Mouse (Mus musculus) limb, embryonic 15.5 days (tissue): ENCODE measurements around the gene Pcdh7. TPM values are rescaled to one million over a fixed set of nuclear protein-coding genes. Genes with fewer than 3 reads are reported as not detected.

Experiments
- ATAC-seq: fragments of 200-750 bp; cut with Nextera tagmentation; 2 replicates; pipeline ENCODE4 v1.8.0; 2017; ENCODE audit warnings: low read depth, moderate TSS enrichment; ENCODE audit not compliant: insufficient number of reproducible peaks, low FRiP score, low TSS enrichment
- H3K27ac ChIP-seq: fragments of 300-500 bp; sonication (generic); 2 replicates; pipeline ENCODE4 v1.5.1; 2015; ENCODE audit warnings: moderate library complexity, mild to moderate bottlenecking, inconsistent platforms
- H3K27me3 ChIP-seq: fragments of 300-500 bp; sonication (generic); 2 replicates; pipeline ENCODE4 v1.6.1; 2015; ENCODE audit warnings: inconsistent platforms
- H3K36me3 ChIP-seq: fragments of 300-500 bp; sonication (generic); 2 replicates; pipeline ENCODE4 v1.6.1; 2015; ENCODE audit warnings: inconsistent platforms
- H3K4me1 ChIP-seq: fragments of 300-500 bp; sonication (generic); 2 replicates; pipeline ENCODE4 v1.6.1; 2015; ENCODE audit warnings: inconsistent platforms
- H3K4me2 ChIP-seq: fragments of 300-500 bp; sonication (generic); 2 replicates; pipeline ENCODE4 v1.6.1; 2015; ENCODE audit warnings: mild to moderate bottlenecking, inconsistent platforms
- H3K4me3 ChIP-seq: fragments of 300-500 bp; sonication (generic); 2 replicates; pipeline ENCODE4 v1.5.1; 2015; ENCODE audit warnings: mild to moderate bottlenecking, inconsistent platforms
- H3K9ac ChIP-seq: fragments of 300-500 bp; sonication (generic); 2 replicates; pipeline ENCODE4 v1.6.1; 2015; ENCODE audit warnings: inconsistent platforms
- H3K9me3 ChIP-seq: fragments of 300-500 bp; sonication (generic); 2 replicates; pipeline ENCODE4 v1.6.1; 2016; ENCODE audit warnings: inconsistent platforms
- WGBS: fragments of 180-500 bp; shearing (Covaris S2); methylation state at CpG from one replicate; pipeline ENCODE4 v1.1.7; 2015; 5-methylcytosine and 5-hydroxymethylcytosine counted together
- polyA plus RNA-seq: library from polyadenylated mRNA; unstranded; fragments of >200 nt; fragmentation: Nextera tagmentation; extraction: Ambion mirVana; gene quantifications from 2 replicates; pipeline ENCODE4 v1.2.1, GENCODE M21; 2015

Pcdh7 gene
- polyA plus RNA-seq, 1 experiment from 2014 or later = 8.9 TPM

DNA sequence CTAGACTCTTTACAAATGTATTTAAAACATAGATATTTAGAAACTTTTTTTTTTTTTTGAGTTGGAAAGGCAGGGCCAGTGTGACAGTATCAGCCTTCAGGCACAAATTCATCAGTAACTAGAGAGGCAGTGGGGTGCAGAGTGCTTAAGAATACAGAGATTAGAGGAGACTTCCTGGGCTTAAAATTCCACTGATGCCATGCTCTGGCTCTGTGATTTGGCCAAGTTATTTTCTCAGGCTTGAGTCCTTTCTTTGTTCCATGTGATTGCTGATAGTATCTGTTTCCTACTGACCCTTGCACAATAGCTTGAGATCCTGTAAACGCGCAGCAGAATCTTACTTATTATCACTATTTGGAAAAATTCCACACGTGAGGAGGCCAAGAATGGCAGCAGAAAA lies 60.3 kb downstream of the Pcdh7 start:
- no peaks in the 10 kb centered on the region for H3K9me3 ChIP-seq
- H3K4me2 ChIP-seq = no peak overlapping the region
- H3K27ac ChIP-seq = no peak overlapping the region
- H3K36me3 ChIP-seq = no peaks in the 10 kb centered on the region
- 61% methylated on average over 3 of the region's 3 CpGs for whole genome bisulfite sequencing
- no peaks in the 10 kb centered on the region for H3K27me3 ChIP-seq
- no peak overlapping the region for H3K4me3 ChIP-seq
- no peak for ATAC-seq
- H3K9ac ChIP-seq = no peak overlapping the region
- H3K4me1 ChIP-seq = no peaks in the 10 kb centered on the region

DNA sequence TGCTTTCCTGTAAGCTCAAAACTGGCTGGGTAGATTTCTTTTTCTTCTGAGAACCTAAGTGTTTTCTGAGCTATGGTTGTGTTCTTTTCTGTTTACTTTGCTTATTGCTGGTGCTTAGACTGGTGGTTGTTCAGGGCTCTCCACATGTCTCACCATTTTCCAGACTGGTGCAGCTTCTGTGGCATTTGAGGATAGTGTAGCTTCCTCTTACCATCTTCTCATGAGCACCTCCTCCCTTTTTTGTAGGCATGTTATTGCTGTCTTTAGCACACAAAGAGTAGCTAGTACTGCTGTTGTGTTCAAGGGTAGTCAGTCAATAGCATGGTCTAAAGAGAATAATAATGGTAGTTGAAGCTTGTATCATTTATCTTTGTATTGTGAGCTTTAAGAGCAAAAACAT lies 62.2 kb downstream of the Pcdh7 start:
- Histone ChIP-seq H3K4me3 (no peak overlapping the region), H3K36me3 (no peaks in the 10 kb centered on the region), H3K4me1 (no peaks in the 10 kb centered on the region), H3K4me2 (no peak overlapping the region), H3K27ac (no peak overlapping the region), H3K9ac (no peak overlapping the region), H3K27me3 (no peaks in the 10 kb centered on the region), H3K9me3 (no peaks in the 10 kb centered on the region)
- no peak for ATAC-seq

DNA sequence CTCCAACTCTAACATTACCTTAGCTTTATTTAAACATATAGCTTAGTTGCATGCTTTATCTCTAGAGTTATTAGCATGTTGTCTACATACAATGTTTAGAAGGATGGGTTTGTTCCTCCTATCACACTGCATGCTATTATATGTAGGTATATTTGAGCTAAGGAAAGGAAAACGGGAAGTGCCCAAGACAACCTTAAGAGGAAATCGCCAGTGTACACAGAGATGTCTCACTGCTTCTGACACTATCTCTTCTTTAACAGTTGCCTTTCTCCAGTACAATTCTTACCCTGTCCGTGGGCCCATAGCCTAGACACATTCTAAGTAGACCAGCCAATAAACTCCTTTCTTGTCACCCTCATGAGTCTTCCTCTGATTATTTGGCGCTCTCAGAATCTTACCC lies 62.8 kb downstream of the Pcdh7 start:
- Histone ChIP-seq H3K4me3 (no peak overlapping the region), H3K27me3 (no peaks in the 10 kb centered on the region), H3K36me3 (no peaks in the 10 kb centered on the region), H3K9ac (no peak overlapping the region), H3K4me1 (no peaks in the 10 kb centered on the region), H3K9me3 (no peaks in the 10 kb centered on the region), H3K27ac (no peak overlapping the region), H3K4me2 (no peak overlapping the region)
- WGBS = 89% methylated on average over 4 of the region's 4 CpGs
- ATAC-seq = no peak

DNA sequence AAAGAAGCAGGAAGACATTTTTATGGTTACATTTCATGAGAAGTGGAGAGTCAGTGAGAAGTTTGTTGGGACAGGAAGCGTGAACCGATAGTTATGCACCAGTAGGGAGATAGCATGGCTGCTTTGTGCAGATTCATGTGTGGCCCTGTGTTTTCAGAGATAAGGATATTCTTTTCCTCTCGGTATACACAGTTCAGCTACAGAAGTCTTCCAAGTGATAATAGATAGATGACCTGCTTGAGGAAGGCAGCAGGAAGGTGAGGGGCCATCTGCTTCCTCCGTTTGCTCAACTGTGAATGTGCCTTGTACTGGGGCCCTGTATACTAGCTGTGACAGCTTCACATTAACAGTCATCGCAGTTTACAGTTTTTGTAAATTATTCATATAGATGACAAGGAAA lies 64.2 kb downstream of the Pcdh7 start:
- ATAC-seq = no peak
- WGBS = 73% methylated on average over 5 of the region's 5 CpGs
- H3K27ac ChIP-seq = no peak overlapping the region
- H3K4me2 ChIP-seq = no peak overlapping the region
- H3K9ac ChIP-seq = no peak overlapping the region
- no peaks in the 10 kb centered on the region for H3K4me1 ChIP-seq
- H3K27me3 ChIP-seq = no peaks in the 10 kb centered on the region
- H3K36me3 ChIP-seq = no peaks in the 10 kb centered on the region
- H3K4me3 ChIP-seq = no peak overlapping the region
- H3K9me3 ChIP-seq = no peaks in the 10 kb centered on the region

DNA sequence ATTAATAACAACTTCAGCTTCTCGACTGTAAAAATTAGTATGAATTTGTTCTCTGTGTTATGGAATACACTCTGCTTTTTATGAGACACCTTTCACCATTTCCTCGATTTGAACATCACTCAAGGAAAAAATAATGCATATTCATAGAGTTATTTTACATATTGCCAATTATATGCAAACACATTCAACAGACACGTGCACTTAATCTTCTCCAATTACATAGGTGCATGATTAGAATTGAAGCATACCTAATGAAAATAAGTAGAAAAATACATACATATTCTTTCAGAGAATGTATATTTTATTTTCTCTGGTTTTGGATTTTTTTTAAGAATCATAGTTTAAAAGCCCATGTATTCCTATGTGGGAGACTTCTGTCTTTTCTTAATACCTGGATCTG lies 64.8 kb downstream of the Pcdh7 start:
- H3K4me1 ChIP-seq = no peaks in the 10 kb centered on the region
- ATAC-seq = no peak
- H3K4me2 ChIP-seq = no peak overlapping the region
- H3K36me3 ChIP-seq = no peaks in the 10 kb centered on the region
- H3K27me3 ChIP-seq = no peaks in the 10 kb centered on the region
- WGBS = 69% methylated on average over 3 of the region's 3 CpGs
- H3K4me3 ChIP-seq = no peak overlapping the region
- H3K9ac ChIP-seq = no peak overlapping the region
- H3K27ac ChIP-seq = no peak overlapping the region
- no peaks in the 10 kb centered on the region for H3K9me3 ChIP-seq

DNA sequence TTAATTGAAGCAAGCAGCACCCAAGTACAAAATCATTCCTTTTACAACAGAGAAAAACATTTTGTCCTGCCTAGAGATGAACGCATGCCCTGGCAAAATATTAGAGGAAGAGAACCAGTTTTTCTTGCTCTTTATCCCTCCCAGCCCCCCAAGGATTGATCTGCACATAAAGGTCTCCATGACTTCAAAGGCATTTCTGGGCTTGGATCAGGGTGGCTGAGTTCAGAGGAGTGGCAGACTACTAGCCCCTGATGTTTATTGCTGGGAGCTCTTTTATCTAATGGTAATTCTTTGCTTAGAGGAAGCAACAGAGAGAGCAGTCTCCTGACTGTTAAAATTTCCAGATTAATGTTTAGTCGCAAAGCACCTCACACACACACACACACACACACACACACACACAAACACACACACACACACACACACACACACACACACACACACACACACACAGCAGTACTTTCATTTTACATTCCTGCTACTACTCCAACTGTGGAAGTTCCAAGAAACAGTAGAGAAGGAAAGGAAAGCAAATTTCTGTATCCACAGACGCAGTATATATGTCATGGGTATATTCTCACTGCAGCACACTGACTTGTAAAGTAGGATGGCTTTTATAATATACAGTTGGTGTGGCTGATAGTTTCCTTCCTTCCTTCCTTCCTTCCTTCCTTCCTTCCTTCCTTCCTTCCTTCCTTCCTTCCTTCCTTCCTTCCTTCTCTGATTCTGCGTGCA lies 71.2 kb downstream of the Pcdh7 start:
- no peak for ATAC-seq
- H3K36me3 ChIP-seq = no peaks in the 10 kb centered on the region
- H3K9ac ChIP-seq = no peak overlapping the region
- no peak overlapping the region for H3K27ac ChIP-seq
- WGBS = 49% methylated on average over 4 of the region's 4 CpGs
- no peaks in the 10 kb centered on the region for H3K27me3 ChIP-seq
- no peaks in the 10 kb centered on the region for H3K9me3 ChIP-seq
- no peak overlapping the region for H3K4me2 ChIP-seq
- H3K4me1 ChIP-seq = no peaks in the 10 kb centered on the region
- H3K4me3 ChIP-seq = no peak overlapping the region

DNA sequence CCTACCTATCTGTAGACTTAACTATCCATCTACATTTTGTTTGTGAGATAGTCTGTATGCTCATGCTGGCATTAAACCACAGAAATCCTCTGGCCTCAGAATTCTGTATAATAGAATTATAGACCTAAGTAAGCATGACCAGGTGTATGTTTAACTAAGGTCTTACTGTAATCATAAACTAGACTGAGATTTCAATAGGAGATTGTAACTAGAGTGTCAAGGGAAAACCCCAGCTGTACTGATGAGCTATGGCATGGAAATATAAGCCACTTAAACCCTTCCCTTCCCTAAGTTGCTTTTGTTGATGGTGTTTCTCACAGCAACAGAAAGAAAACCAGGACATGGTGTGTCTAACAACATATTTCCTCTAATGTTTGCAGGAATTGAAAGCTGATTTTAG lies 78.6 kb downstream of the Pcdh7 start:
- ATAC-seq = no peak

DNA sequence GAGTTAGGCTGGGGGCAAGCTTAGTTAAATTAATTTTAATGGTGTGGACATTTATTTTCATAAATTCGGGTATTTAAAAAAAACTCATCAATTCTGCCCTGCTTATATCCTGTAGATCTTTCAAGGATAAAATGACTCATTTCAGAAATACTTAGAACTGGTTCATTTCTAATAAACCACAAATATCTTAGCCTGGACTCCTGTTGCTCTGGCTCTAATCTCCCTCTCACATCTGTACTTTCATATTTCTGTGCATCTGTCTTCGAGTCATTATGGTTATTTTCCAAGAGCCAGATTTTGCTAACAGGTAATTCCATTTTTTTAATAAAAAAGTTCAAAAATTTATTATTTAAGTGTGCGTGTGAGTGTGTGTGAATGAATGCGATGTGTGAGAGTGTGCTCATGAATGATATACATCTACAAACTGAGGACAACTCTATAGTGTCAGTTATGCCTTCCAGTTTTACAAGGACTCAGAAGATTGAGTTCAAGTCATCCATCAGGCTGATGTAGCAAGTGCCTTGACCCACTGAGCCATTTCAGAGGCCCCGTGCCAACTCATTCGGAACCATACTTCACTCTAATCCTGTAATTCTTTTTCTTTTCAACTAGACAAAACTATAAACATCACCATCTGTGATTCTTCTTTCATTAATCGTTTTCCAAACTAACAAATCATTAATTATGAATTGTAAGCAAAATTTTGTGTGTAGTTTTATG lies 80.3 kb downstream of the Pcdh7 start:
- Histone ChIP-seq H3K4me1 (no peaks in the 10 kb centered on the region), H3K27me3 (no peaks in the 10 kb centered on the region), H3K4me2 (no peak overlapping the region), H3K36me3 (no peaks in the 10 kb centered on the region), H3K9me3 (no peaks in the 10 kb centered on the region), H3K9ac (no peak overlapping the region), H3K27ac (no peak overlapping the region), H3K4me3 (no peak overlapping the region)
- no peak for ATAC-seq
- 75% methylated on average over 7 of the region's 7 CpGs for WGBS

More for the DNA sequence above, 78.6 kb downstream of the Pcdh7 start:
- Histone ChIP-seq H3K9ac (no peak overlapping the region), H3K4me3 (no peak overlapping the region), H3K4me2 (no peak overlapping the region), H3K27me3 (no peaks in the 10 kb centered on the region), H3K27ac (no peak overlapping the region), H3K4me1 (no peaks in the 10 kb centered on the region), H3K36me3 (no peaks in the 10 kb centered on the region), H3K9me3 (no peaks in the 10 kb centered on the region)

DNA sequence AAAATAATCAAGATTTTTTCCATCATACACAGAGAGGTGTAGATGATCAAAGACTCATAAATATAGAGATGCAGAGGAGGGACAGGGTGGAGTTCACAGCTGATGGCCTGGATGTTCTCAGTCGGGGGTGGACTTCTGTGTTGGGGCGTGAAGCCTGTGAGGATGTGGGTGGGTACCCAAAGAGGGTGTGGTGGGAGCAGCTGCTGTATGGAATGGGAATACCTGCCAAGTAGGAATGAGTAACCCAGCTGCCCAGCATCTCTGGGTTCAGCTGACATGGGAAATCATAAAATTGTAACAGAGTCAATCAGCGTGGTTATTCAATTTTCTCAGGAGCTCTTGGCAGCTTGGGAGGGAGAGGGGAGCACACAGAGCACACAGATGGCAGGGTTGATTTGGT lies 85.3 kb downstream of the Pcdh7 start:
- WGBS = 66% methylated on average over 3 of the region's 3 CpGs

DNA sequence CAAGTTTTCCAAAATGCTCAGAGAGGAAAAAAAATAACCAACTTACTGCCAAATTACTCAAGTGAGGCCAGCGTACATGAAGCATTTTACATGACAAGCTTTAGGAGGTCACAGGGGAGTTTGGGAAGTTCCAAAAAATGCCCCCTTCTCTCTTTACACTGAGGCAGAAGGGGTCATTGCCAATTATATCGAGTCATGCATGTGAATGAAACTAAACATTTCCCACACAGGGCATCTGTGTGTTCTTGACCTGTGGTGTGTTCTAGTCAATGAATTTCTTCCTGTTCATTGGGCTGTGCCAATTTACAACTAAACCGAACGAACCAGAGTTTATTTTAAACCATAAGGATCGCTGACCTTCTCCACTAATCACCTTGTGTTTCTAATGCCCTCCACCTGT lies 86.1 kb downstream of the Pcdh7 start:
- no peaks in the 10 kb centered on the region for H3K9me3 ChIP-seq
- no peaks in the 10 kb centered on the region for H3K27me3 ChIP-seq
- H3K4me1 ChIP-seq = no peaks in the 10 kb centered on the region
- no peak overlapping the region for H3K9ac ChIP-seq
- H3K4me3 ChIP-seq = no peak overlapping the region
- 68% methylated on average over 5 of the region's 5 CpGs for WGBS
- no peak overlapping the region for H3K27ac ChIP-seq
- H3K36me3 ChIP-seq = no peaks in the 10 kb centered on the region
- ATAC-seq = no peak
- no peak overlapping the region for H3K4me2 ChIP-seq

More for the DNA sequence above, 85.3 kb downstream of the Pcdh7 start:
- Histone ChIP-seq H3K36me3 (no peaks in the 10 kb centered on the region), H3K9me3 (no peaks in the 10 kb centered on the region), H3K27ac (no peak overlapping the region), H3K4me1 (no peaks in the 10 kb centered on the region), H3K4me3 (no peak overlapping the region), H3K4me2 (no peak overlapping the region), H3K27me3 (no peaks in the 10 kb centered on the region), H3K9ac (no peak overlapping the region)
- ATAC-seq = no peak

DNA sequence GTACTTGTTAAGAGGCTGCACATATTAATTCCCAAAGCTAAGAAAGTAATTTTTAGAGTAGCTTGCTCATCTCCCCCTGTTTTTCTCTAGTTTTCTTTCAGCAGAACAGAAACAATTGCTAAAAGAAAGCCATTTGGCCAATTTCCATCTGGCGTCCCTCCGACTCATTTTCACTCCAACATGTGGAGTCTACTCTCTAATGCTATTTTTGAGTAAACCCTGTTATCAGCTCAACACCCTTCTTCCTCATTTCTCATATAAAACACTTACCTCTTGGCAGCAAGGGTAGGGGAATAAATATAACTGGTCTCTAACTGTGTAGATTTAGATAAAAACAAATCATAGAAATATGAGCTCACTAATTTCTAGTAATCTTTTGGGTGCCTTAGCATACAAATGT lies 89.6 kb downstream of the Pcdh7 start:
- Histone ChIP-seq H3K9ac (no peak overlapping the region), H3K9me3 (no peaks in the 10 kb centered on the region), H3K27ac (no peak overlapping the region), H3K4me2 (no peak overlapping the region), H3K27me3 (no peaks in the 10 kb centered on the region), H3K4me3 (no peak overlapping the region), H3K4me1 (no peaks in the 10 kb centered on the region), H3K36me3 (no peaks in the 10 kb centered on the region)
- no peak for ATAC-seq
- WGBS = 56% methylated on average over 2 of the region's 2 CpGs

DNA sequence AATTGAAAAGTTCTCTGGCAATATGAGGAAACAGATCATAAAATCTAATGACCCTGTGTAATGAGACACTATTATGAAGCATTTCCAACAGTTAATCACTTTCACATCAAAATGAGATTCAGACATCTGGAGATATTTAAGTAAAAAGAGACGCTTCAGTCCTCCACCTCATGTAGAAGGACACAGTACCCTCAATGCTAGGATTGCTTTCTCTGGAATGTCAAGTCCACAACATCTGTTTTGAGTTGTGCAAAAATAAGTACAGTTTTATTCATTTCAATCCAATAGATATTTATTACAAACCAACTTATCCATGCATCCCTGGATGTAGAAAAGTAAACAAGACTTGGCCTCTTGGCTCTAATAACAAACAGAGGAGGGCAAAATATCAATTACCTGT lies 92.9 kb downstream of the Pcdh7 start:
- no peak overlapping the region for H3K4me2 ChIP-seq
- H3K4me3 ChIP-seq = no peak overlapping the region
- no peaks in the 10 kb centered on the region for H3K36me3 ChIP-seq
- H3K27me3 ChIP-seq = no peaks in the 10 kb centered on the region
- H3K4me1 ChIP-seq = no peaks in the 10 kb centered on the region
- no peaks in the 10 kb centered on the region for H3K9me3 ChIP-seq
- no peak overlapping the region for H3K9ac ChIP-seq
- no peak overlapping the region for H3K27ac ChIP-seq
- no peak for ATAC-seq
- 26% methylated on average over 1 of the region's 1 CpGs for WGBS
